Mouse (Mus musculus): ENCODE data around the gene Zfp280b. TPM values are rescaled to one million over a fixed set of nuclear protein-coding genes. Genes with fewer than 3 reads are reported as not detected.
"Not testable (repeated sequence)": the region's sequence is repeated elsewhere in the genome, so short reads cannot be mapped to it uniquely, and the experiment has no call there.

The Zfp280b gene
- polyA plus RNA-seq, 1 experiment from 2014 or later: 13.5 TPM

DNA sequence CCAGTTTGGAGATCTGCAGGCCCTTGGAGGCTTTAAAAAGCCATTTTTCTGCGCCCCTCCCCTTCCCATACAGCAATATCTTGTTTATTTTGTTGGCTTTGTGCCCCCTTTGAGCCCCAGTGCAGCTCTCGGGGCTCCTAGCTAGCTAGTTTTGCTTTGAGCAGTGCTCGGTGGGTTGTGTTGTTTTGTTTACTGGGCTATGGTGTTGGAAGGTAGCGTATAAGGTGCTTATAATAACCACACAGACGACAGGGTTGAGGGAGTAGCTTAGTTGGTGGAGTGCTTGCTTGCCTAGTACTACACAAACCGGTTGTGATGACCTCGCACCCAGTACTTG lies 637 bp downstream of the Zfp280b start:
- H3K36me3 ChIP-seq: peaks cover 16% of the 10 kb centered on the region
- H3K4me2 ChIP-seq (replicated peaks): peak overlapping the region; percentile 52
- peak overlapping the region; percentile 57 for H3K27ac ChIP-seq (replicated peaks)
- peaks cover 14% of the 10 kb centered on the region for H3K4me1 ChIP-seq
- peak overlapping the region; percentile 59 for H3K4me3 ChIP-seq
- no peaks in the 10 kb centered on the region for H3K9me3 ChIP-seq
- 18% methylated on average over 7 of the region's 7 CpGs for WGBS
- peak overlapping the region; percentile 69 for H3K9ac ChIP-seq (replicated peaks)
- peak; percentile 15; the same call in 1 of the 2 replicates for ATAC-seq (replicated peaks)
- H3K27me3 ChIP-seq: no peaks in the 10 kb centered on the region

DNA sequence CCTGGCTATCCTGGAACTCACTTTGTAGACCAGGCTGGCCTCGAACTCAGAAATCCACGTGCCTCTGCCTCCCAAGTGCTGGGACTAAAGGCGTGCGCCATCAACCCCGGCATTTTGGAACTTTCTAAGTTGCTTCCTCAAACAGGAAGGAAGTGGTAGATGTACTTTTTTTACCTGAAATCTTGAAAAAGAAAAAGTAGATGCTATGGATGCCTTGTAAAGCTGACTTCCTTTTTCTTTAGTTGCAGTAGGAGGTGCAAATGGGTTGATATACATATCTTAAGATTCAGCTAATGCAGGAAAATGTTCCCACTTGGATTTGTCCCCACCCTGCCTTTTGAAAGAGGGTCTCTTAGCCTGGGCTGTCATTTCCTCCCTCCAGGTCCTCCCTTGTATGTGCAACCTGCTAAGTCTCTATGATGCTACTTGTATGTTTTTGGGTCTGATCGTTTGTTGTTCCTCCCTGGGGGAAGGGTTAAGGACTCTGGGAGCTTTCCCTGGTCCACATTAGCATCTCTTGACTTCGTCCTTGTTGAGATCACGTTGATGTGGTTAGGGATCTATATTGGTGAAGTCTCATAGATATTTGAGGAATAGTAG lies 1.7 kb downstream of the Zfp280b start:
- H3K27ac ChIP-seq (replicated peaks): no peak overlapping the region
- peaks cover 26% of the 10 kb centered on the region for H3K36me3 ChIP-seq
- no peak overlapping the region; the same call in 1 of the 2 replicates for H3K4me2 ChIP-seq (replicated peaks)
- H3K27me3 ChIP-seq: no peaks in the 10 kb centered on the region
- no peaks in the 10 kb centered on the region for H3K9me3 ChIP-seq
- H3K4me3 ChIP-seq: no peak overlapping the region
- WGBS: 96% methylated on average over 8 of the region's 8 CpGs
- ATAC-seq (replicated peaks): no peak
- peaks cover 14% of the 10 kb centered on the region for H3K4me1 ChIP-seq
- no peak overlapping the region for H3K9ac ChIP-seq (replicated peaks)

DNA sequence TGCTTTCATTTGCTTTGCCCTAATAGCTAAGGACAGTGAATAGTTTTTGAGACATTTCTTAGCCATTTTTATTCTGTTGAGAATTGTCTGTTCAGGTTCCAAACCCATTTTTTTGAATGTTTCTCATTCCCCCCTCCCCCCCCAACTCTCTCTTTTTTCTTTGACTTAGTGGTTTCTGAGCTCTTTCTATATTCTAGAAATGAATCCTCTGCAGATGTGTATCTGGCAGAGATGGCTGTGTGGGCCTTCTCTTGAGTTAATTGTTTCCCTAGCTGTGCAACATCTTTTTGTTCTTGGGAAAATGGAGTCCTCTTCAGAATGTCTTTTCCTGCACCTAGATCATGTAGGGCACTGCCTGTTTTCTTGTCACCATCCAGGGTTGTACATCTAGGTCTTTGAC lies 2.8 kb downstream of the Zfp280b start:
- Histone ChIP-seq H3K9ac (replicated peaks) (no peak overlapping the region), H3K27ac (replicated peaks) (no peak overlapping the region), H3K4me2 (replicated peaks) (no peak overlapping the region), H3K9me3 (no peaks in the 10 kb centered on the region), H3K4me3 (no peak overlapping the region), H3K27me3 (no peaks in the 10 kb centered on the region), H3K4me1 (peaks cover 14% of the 10 kb centered on the region), H3K36me3 (peaks cover 38% of the 10 kb centered on the region)
- ATAC-seq (replicated peaks): no peak

DNA sequence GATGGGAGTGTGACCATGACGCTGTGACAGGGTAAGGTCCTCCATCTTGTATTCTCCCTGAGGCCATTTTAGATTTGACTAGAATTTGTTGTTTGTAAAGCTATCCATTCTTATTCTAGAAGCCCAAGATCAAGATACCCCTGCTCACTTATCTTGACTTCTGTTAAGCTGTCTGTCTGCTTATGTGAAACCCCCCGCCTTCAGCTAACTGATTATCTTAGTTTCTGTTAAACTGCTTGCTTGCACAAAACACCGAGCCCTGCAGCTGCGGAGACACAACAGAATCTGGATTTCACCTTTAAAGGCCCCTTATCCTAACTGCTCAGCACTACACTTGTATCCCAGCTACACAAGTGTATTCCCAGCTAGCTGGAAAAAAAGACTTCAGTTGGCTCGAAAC lies 4.5 kb downstream of the Zfp280b start:
- WGBS: 97% methylated on average over 5 of the region's 5 CpGs
- H3K9ac ChIP-seq (replicated peaks): no peak overlapping the region
- H3K36me3 ChIP-seq: peaks cover 51% of the 10 kb centered on the region
- no peak overlapping the region for H3K4me2 ChIP-seq (replicated peaks)
- ATAC-seq (replicated peaks): no peak
- H3K27me3 ChIP-seq: no peaks in the 10 kb centered on the region
- no peak overlapping the region for H3K4me3 ChIP-seq
- peaks cover 11% of the 10 kb centered on the region for H3K4me1 ChIP-seq
- H3K9me3 ChIP-seq: no peaks in the 10 kb centered on the region
- no peak overlapping the region for H3K27ac ChIP-seq (replicated peaks)

DNA sequence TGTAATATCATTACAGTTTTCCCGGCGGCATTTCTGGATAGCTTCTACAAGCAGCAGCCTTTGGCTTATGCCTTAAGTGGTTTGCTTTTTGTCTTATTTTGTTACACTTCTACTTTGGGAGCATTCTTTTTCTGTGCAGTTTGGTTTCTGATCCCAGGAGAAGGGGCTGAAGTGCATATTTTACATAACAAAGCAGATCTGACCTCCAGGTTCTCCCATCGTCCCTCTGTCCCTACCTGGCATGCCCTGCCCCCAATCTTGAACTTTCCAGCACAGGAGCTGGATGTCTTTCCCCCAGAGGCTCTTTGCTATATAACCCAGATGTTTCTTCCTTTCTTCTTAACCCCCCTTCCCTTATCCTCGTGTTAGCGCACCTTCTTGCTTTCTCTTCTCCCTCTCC lies 12.9 kb downstream of the Zfp280b start:
- ATAC-seq (replicated peaks): no peak

DNA sequence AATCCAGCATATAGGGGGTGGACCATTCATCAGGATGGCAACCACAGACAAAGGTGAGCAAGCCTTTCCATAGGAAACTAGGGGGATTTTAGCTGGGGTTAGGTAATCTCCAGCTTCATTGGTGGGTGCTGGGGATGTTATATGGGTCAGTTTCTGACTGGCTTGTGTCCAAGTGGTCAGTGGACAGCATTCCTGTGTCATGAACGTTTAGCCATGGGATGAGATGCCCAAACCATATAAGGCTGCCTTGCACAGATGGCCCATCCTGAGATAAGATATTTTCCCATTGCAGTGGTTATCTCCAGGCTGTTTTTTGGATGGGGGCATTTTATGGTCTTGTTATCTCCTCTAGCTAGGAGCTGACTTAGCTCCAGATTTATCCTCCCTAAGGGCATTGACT lies 14.3 kb downstream of the Zfp280b start:
- Histone ChIP-seq H3K9ac (replicated peaks) (no peak overlapping the region), H3K9me3 (no peaks in the 10 kb centered on the region), H3K36me3 (peaks cover 8% of the 10 kb centered on the region; the same call in 1 of the 2 replicates), H3K4me2 (replicated peaks) (no peak overlapping the region), H3K27me3 (no peaks in the 10 kb centered on the region), H3K27ac (replicated peaks) (no peak overlapping the region), H3K4me1 (no peaks in the 10 kb centered on the region), H3K4me3 (no peak overlapping the region)
- 60% methylated on average over 1 of the region's 1 CpGs for WGBS
- ATAC-seq (replicated peaks): no peak

More for the DNA sequence above, 12.9 kb downstream of the Zfp280b start:
- H3K9ac ChIP-seq (replicated peaks): no peak overlapping the region
- no peak overlapping the region for H3K27ac ChIP-seq (replicated peaks)
- H3K27me3 ChIP-seq: no peaks in the 10 kb centered on the region
- no peak overlapping the region for H3K4me3 ChIP-seq
- WGBS: 43% methylated on average over 5 of the region's 5 CpGs
- no peaks in the 10 kb centered on the region for H3K9me3 ChIP-seq
- peaks cover 19% of the 10 kb centered on the region for H3K36me3 ChIP-seq
- no peak overlapping the region for H3K4me2 ChIP-seq (replicated peaks)
- no peaks in the 10 kb centered on the region for H3K4me1 ChIP-seq

DNA sequence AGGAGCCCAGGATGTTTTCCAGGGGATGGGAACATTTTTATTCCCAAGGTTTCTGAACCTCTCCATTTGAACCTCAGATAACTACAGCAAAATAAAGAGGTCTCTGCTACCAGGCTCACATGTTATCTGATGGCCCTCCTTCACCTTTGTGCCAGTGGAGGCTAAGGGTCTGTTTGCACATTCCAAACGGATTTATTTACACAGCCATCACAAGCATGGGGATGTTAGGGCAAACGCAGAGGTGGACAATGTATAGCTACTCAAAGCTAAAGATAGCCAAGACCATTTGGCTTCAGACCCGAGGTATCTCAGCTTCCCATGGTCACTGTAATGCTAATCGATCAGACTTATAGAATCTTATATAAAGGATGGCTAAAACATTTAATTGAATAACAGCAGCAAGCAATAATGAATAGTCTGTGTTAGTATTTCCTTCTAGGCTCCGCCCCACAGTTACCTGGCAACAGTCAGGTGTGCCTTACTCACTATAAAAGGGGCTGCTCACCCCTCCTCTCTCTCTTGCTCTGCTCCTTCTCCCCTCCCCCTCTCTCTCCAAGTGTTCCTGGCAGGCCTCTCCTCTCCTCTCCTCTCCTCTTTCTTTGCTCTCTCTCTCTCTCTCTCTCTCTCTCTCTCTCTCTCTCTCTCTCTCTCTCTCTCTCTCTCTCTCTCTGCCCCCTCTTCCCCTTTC lies 14.9 kb downstream of the Zfp280b start:
- peaks cover 8% of the 10 kb centered on the region; the same call in 1 of the 2 replicates for H3K36me3 ChIP-seq
- no peaks in the 10 kb centered on the region for H3K4me1 ChIP-seq
- WGBS: 57% methylated on average over 5 of the region's 5 CpGs
- H3K9ac ChIP-seq (replicated peaks): no peak overlapping the region
- no peaks in the 10 kb centered on the region for H3K27me3 ChIP-seq
- no peak overlapping the region for H3K4me2 ChIP-seq (replicated peaks)
- no peaks in the 10 kb centered on the region for H3K9me3 ChIP-seq
- H3K4me3 ChIP-seq: no peak overlapping the region
- no peak for ATAC-seq (replicated peaks)
- H3K27ac ChIP-seq (replicated peaks): no peak overlapping the region

DNA sequence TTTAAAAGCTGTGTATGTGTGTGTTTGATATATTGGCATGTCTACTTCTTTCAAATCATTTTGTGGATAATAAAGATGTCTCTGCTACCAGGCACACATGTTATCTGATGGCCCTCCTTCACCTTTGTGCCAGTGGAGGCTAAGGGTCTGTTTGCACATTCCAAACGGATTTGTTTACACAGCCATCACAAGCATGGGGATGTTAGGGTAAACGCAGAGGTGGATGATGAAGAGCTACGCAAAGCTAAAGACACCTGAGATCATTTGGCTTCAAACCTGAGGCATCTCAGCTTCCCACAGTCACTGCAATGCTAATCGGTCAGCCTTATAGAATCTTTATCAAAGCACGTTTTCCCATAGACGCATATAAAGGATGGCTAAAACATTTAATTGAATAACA lies 16.5 kb downstream of the Zfp280b start:
- H3K27me3 ChIP-seq: no peaks in the 10 kb centered on the region
- no peaks in the 10 kb centered on the region for H3K4me1 ChIP-seq
- 62% methylated on average over 6 of the region's 6 CpGs for WGBS
- H3K27ac ChIP-seq (replicated peaks): no peak overlapping the region
- H3K9me3 ChIP-seq: no peaks in the 10 kb centered on the region
- no peak for ATAC-seq (replicated peaks)
- no peak overlapping the region for H3K4me2 ChIP-seq (replicated peaks)
- no peak overlapping the region for H3K9ac ChIP-seq (replicated peaks)
- no peak overlapping the region for H3K4me3 ChIP-seq
- no peaks in the 10 kb centered on the region for H3K36me3 ChIP-seq

DNA sequence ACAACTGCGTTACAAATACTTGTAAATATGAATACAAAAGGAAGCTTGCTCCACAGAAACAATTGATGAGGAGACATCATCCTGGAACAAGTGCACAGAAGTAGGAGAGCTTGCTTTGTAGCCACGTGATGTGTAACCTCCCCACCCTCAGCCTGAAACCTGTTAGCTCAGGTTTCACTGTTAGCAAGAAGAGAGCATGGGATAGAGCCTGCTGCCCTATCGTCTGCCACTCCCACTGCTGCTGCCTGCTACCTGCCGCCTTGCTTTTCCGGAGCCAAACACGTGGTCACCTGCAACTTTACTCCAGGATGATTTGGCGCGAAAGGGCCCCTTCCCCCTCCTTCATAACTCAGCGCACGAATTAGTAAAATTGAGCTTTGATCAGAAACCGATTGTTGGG lies 19.4 kb downstream of the Zfp280b start:
- Histone ChIP-seq H3K9me3 (no peaks in the 10 kb centered on the region), H3K9ac (replicated peaks) (no peak overlapping the region), H3K4me2 (replicated peaks) (no peak overlapping the region), H3K27me3 (no peaks in the 10 kb centered on the region), H3K36me3 (no peaks in the 10 kb centered on the region), H3K4me3 (no peak overlapping the region), H3K4me1 (no peaks in the 10 kb centered on the region), H3K27ac (replicated peaks) (no peak overlapping the region)
- ATAC-seq (replicated peaks): no peak
- 84% methylated on average over 11 of the region's 11 CpGs for WGBS

DNA sequence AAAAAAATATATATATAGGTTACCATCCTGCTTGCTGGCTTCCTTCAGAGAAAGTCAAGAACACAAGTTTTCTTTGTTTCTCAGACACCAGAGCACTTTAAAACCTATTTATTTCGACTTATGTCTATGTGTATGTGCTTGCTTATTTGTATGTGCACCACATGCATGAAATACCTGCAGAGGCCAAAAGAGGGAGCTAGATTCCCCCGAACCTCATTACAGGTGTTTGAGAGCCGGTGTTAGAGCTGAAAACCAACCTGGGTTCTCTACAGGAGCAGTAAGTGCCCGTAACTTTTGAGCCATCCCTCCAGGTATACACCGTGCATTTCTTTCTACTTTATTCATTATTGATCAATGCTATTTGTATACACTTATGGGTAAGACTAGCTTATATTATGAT lies 30.0 kb downstream of the Zfp280b start:
- ATAC-seq (replicated peaks): no peak
- 95% methylated on average over 5 of the region's 5 CpGs for WGBS
- no peak overlapping the region for H3K9ac ChIP-seq (replicated peaks)
- no peaks in the 10 kb centered on the region for H3K36me3 ChIP-seq
- no peak overlapping the region for H3K4me2 ChIP-seq (replicated peaks)
- H3K27ac ChIP-seq (replicated peaks): no peak overlapping the region
- no peak overlapping the region for H3K4me3 ChIP-seq
- H3K4me1 ChIP-seq: no peaks in the 10 kb centered on the region
- no peaks in the 10 kb centered on the region for H3K27me3 ChIP-seq
- H3K9me3 ChIP-seq: no peaks in the 10 kb centered on the region

DNA sequence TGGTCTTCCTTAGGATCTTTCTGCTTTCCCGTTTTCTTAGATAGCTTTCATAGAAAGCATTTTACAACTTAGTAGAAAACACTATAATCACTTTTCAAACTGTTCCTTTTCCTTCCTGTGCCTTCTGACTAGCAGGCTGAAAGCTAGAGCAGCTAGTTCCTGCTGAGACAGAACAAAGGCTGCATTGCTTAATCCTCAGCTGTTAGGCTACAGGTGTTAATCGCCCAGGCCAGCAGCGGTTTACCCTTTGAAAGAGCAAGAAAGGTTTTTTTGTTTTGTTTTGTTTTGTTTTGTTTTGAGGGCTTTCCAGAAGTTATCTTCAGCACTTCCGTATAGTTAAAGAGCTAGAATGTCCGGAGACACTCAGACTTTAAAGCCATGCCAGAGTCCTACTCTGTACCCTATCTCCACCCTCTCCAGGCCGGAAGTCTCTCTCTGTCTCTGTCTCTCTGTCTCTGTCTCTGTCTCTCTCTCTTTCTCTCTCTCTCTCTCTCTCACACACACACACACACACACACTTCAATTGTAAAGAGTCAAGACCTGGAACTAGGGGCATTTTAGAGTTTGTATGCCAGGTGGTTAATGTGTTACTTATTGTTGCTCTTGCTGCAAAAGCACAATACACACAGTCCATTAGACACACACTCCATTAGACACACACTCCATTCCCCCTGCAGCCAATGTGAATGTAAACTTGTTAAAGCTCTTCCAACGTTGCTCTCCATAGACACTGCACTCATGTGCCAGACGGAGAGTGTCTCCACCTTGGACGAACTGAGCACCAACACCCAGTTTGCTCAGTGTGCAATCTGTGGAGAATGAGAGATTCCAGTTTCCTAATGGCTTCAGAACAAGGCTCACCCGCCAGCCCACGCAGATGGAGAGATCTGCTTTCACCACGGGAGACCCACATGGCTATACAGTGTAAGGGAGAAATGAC lies 35.5 kb downstream of the Zfp280b start:
- WGBS: 21% methylated on average over 12 of the region's 12 CpGs
- Histone ChIP-seq H3K36me3 (no peaks in the 10 kb centered on the region), H3K27me3 (no peaks in the 10 kb centered on the region), H3K9me3 (no peaks in the 10 kb centered on the region), H3K4me1 (peaks cover 4% of the 10 kb centered on the region), H3K9ac (replicated peaks) (no peak overlapping the region), H3K27ac (replicated peaks) (no peak overlapping the region), H3K4me3 (no peak overlapping the region), H3K4me2 (replicated peaks) (no peak overlapping the region)
- ATAC-seq (replicated peaks): no peak

DNA sequence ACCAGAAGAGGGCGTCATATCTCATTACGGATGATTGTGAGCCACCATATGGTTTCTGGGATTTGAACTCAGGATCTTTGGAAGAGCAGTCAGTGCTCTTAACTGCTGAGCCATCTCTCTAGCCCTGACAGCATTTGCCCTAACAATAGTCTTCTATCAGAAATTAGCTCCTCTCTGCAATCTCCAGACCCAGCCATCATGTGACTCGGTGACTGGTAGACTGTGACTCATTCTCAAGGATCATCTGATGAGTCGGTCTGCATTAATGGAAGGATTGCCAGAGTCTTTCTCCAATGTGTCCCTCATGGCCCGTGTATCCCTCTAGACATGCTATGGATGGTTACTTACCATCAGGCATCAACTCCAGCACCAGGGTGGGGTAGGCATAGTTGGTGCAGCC lies 39.6 kb downstream of the Zfp280b start:
- H3K9me3 ChIP-seq; H3K4me3 ChIP-seq; H3K9ac ChIP-seq (replicated peaks); H3K27ac ChIP-seq (replicated peaks); H3K4me2 ChIP-seq (replicated peaks); H3K4me1 ChIP-seq; ATAC-seq (replicated peaks); H3K36me3 ChIP-seq; H3K27me3 ChIP-seq: not testable (repeated sequence)
- 94% methylated on average over 5 of the region's 5 CpGs for WGBS

All from forebrain, embryonic 15.5 days (tissue).